Mouse (Mus musculus): Measurements from ENCODE around the gene Ptprn2. TPM values are rescaled to one million over a fixed set of nuclear protein-coding genes. Genes with fewer than 3 reads are reported as not detected.

Gene Ptprn2
- polyA plus RNA-seq, 1 experiment = 97.8 TPM

- 83% methylated on average over 7 of the region's 7 CpGs for WGBS
- TF ChIP-seq CTCF (IDR thresholded peaks at IDR 0.05; ENCODE audit: borderline replicate concordance, insufficient read depth, low read depth, low read length) (no peak), POLR2A (IDR thresholded peaks at IDR 0.05; ENCODE audit: borderline replicate concordance, insufficient read depth, low read length) (no peak)
- no peaks in the 10 kb centered on the region for H3K4me1 ChIP-seq (ENCODE audit: control insufficient read depth, insufficient read depth, low read length)
- H3K4me3 ChIP-seq (replicated peaks; ENCODE audit: insufficient read depth, low read depth, low read length) = no peak overlapping the region
- no peaks in the 10 kb centered on the region for H3K27me3 ChIP-seq (ENCODE audit: control insufficient read depth, insufficient read depth, low read length)
- H3K27ac ChIP-seq (ENCODE audit: insufficient read depth, low read length) = no peak overlapping the region
- DNase-seq = no peak
Observed at GRCm38 (mm10) chr12:117268543-117269172, 783.1 kb downstream of the Ptprn2 start.

- no peak for DNase-seq
- no peak overlapping the region for H3K27ac ChIP-seq (ENCODE audit: insufficient read depth, low read length)
Observed at GRCm38 (mm10) chr12:117269310-117269709, 783.8 kb downstream of the Ptprn2 start.

DNA sequence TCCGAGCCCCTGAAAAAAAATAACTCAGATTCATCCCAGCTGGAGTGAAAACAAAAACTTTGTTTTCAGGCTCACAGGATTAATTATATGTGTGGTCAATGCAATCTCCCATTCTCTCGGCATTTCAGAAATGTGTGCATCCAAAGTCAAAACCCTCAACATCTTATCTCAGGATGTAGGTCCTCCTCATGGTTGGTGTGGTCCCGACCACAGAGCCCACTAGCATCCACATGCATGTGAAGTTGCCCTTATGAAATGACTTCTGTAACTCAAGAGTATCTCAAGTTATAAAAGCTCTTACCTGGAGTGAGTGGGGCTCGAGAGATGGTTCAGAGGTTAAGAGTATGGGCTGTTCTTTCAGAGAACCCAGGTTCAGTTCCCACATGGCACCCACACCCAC is 784.7 kb downstream of the Ptprn2 start:
- no peaks in the 10 kb centered on the region for H3K4me1 ChIP-seq (ENCODE audit: control insufficient read depth, insufficient read depth, low read length)
- WGBS = 95% methylated on average over 4 of the region's 4 CpGs
- no peak overlapping the region for H3K4me3 ChIP-seq (replicated peaks; ENCODE audit: insufficient read depth, low read depth, low read length)
- no peak for DNase-seq
- no peaks in the 10 kb centered on the region for H3K27me3 ChIP-seq (ENCODE audit: control insufficient read depth, insufficient read depth, low read length)
- H3K27ac ChIP-seq (ENCODE audit: insufficient read depth, low read length) = no peak overlapping the region
- no peak for TF ChIP-seq POLR2A (IDR thresholded peaks at IDR 0.05; ENCODE audit: borderline replicate concordance, insufficient read depth, low read length)
- no peak for TF ChIP-seq CTCF (IDR thresholded peaks at IDR 0.05; ENCODE audit: borderline replicate concordance, insufficient read depth, low read depth, low read length)

More at GRCm38 (mm10) chr12:117269310-117269709, 783.8 kb downstream of the Ptprn2 start:
- H3K4me3 ChIP-seq (replicated peaks; ENCODE audit: insufficient read depth, low read depth, low read length) = no peak overlapping the region
- no peaks in the 10 kb centered on the region for H3K27me3 ChIP-seq (ENCODE audit: control insufficient read depth, insufficient read depth, low read length)
- WGBS = 70% methylated on average over 4 of the region's 4 CpGs
- TF ChIP-seq POLR2A (IDR thresholded peaks at IDR 0.05; ENCODE audit: borderline replicate concordance, insufficient read depth, low read length) (no peak), CTCF (IDR thresholded peaks at IDR 0.05; ENCODE audit: borderline replicate concordance, insufficient read depth, low read depth, low read length) (no peak)
- H3K4me1 ChIP-seq (ENCODE audit: control insufficient read depth, insufficient read depth, low read length) = no peaks in the 10 kb centered on the region

DNA sequence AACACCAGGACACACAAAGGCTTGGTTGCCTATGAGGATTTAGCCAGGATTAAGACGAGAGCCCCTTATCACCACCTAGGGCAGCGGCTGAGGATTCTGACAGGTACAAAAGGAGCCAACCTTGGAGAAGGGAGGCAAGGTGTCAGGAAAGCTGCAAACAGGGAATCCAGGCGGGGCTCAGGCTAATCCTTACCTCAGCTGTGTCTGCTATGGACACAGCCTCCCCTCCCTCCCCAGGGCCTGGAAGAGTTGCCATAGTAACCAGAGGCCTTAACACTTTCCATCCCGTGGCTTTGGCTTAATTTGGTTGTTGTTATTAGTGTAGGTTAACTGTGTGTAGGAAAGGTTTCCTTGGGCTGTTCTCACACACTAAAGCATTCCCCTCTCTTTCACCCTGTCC is 787.6 kb downstream of the Ptprn2 start:
- TF ChIP-seq CTCF (IDR thresholded peaks at IDR 0.05; ENCODE audit: borderline replicate concordance, insufficient read depth, low read depth, low read length) = no peak
- no peak for TF ChIP-seq POLR2A (IDR thresholded peaks at IDR 0.05; ENCODE audit: borderline replicate concordance, insufficient read depth, low read length)
- H3K4me3 ChIP-seq (replicated peaks; ENCODE audit: insufficient read depth, low read depth, low read length) = no peak overlapping the region
- DNase-seq = no peak
- H3K27ac ChIP-seq (ENCODE audit: insufficient read depth, low read length) = no peak overlapping the region
- 48% methylated on average over 4 of the region's 4 CpGs for whole genome bisulfite sequencing
- H3K27me3 ChIP-seq (ENCODE audit: control insufficient read depth, insufficient read depth, low read length) = no peaks in the 10 kb centered on the region
- no peaks in the 10 kb centered on the region; the same call in 1 of the 2 replicates for H3K4me1 ChIP-seq (ENCODE audit: control insufficient read depth, insufficient read depth, low read length)

GRCm38 (mm10) chr12:117274576-117274975 is 789.1 kb downstream of the Ptprn2 start:
- DNase-seq = no peak
- Histone ChIP-seq H3K4me1 (ENCODE audit: control insufficient read depth, insufficient read depth, low read length) (no peaks in the 10 kb centered on the region; the same call in 1 of the 2 replicates), H3K4me3 (replicated peaks; ENCODE audit: insufficient read depth, low read depth, low read length) (no peak overlapping the region), H3K27ac (ENCODE audit: insufficient read depth, low read length) (no peak overlapping the region), H3K27me3 (ENCODE audit: control insufficient read depth, insufficient read depth, low read length) (no peaks in the 10 kb centered on the region)
- TF ChIP-seq CTCF (IDR thresholded peaks at IDR 0.05; ENCODE audit: borderline replicate concordance, insufficient read depth, low read depth, low read length) (no peak), POLR2A (IDR thresholded peaks at IDR 0.05; ENCODE audit: borderline replicate concordance, insufficient read depth, low read length) (no peak)
- WGBS = 82% methylated on average over 5 of the region's 5 CpGs

- Histone ChIP-seq H3K4me1 (ENCODE audit: control insufficient read depth, insufficient read depth, low read length) (no peaks in the 10 kb centered on the region; the same call in 1 of the 2 replicates), H3K27ac (ENCODE audit: insufficient read depth, low read length) (no peak overlapping the region), H3K4me3 (replicated peaks; ENCODE audit: insufficient read depth, low read depth, low read length) (no peak overlapping the region), H3K27me3 (ENCODE audit: control insufficient read depth, insufficient read depth, low read length) (no peaks in the 10 kb centered on the region)
- 96% methylated on average over 3 of the region's 3 CpGs for WGBS
- TF ChIP-seq CTCF (IDR thresholded peaks at IDR 0.05; ENCODE audit: borderline replicate concordance, insufficient read depth, low read depth, low read length) (no peak), POLR2A (IDR thresholded peaks at IDR 0.05; ENCODE audit: borderline replicate concordance, insufficient read depth, low read length) (no peak)
- DNase-seq = no peak
Observed at GRCm38 (mm10) chr12:117280790-117281189, 795.3 kb downstream of the Ptprn2 start.

DNA sequence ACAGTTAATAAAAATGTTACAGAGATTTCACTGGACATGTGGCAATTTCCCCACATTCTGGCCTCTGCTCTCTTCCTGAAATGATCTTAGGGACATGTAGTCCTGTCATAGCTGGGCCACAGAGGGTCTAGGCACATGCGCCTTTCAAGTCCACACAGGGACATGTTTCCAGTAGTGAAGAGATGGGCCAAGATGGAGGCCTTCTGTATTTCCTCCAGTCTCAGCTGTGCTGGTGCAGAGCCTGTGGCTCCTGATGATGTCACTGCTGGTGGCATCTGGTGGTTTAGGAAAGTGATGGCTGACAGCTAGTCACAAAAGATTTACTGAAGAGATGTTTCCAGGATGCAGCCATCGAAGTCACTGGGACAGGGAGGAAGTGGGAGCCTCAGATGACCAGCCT is 797.1 kb downstream of the Ptprn2 start:
- Histone ChIP-seq H3K4me3 (replicated peaks; ENCODE audit: insufficient read depth, low read depth, low read length) (no peak overlapping the region), H3K4me1 (ENCODE audit: control insufficient read depth, insufficient read depth, low read length) (no peaks in the 10 kb centered on the region), H3K27me3 (ENCODE audit: control insufficient read depth, insufficient read depth, low read length) (no peaks in the 10 kb centered on the region), H3K27ac (ENCODE audit: insufficient read depth, low read length) (no peak overlapping the region)
- no peak for DNase-seq
- 70% methylated on average over 2 of the region's 2 CpGs for WGBS
- TF ChIP-seq POLR2A (IDR thresholded peaks at IDR 0.05; ENCODE audit: borderline replicate concordance, insufficient read depth, low read length) (no peak), CTCF (IDR thresholded peaks at IDR 0.05; ENCODE audit: borderline replicate concordance, insufficient read depth, low read depth, low read length) (no peak)

- no peak for DNase-seq
- H3K27me3 ChIP-seq (ENCODE audit: control insufficient read depth, insufficient read depth, low read length) = no peaks in the 10 kb centered on the region
- no peak overlapping the region for H3K4me3 ChIP-seq (replicated peaks; ENCODE audit: insufficient read depth, low read depth, low read length)
- TF ChIP-seq POLR2A (IDR thresholded peaks at IDR 0.05; ENCODE audit: borderline replicate concordance, insufficient read depth, low read length) (no peak), CTCF (IDR thresholded peaks at IDR 0.05; ENCODE audit: borderline replicate concordance, insufficient read depth, low read depth, low read length) (no peak)
- no peak overlapping the region for H3K27ac ChIP-seq (ENCODE audit: insufficient read depth, low read length)
- no peaks in the 10 kb centered on the region for H3K4me1 ChIP-seq (ENCODE audit: control insufficient read depth, insufficient read depth, low read length)
- 47% methylated on average over 2 of the region's 2 CpGs for WGBS
Observed at GRCm38 (mm10) chr12:117287456-117287855, 801.9 kb downstream of the Ptprn2 start.
